ENCODE assay signal across 8 mouse cellular contexts in the genomic region with DNA sequence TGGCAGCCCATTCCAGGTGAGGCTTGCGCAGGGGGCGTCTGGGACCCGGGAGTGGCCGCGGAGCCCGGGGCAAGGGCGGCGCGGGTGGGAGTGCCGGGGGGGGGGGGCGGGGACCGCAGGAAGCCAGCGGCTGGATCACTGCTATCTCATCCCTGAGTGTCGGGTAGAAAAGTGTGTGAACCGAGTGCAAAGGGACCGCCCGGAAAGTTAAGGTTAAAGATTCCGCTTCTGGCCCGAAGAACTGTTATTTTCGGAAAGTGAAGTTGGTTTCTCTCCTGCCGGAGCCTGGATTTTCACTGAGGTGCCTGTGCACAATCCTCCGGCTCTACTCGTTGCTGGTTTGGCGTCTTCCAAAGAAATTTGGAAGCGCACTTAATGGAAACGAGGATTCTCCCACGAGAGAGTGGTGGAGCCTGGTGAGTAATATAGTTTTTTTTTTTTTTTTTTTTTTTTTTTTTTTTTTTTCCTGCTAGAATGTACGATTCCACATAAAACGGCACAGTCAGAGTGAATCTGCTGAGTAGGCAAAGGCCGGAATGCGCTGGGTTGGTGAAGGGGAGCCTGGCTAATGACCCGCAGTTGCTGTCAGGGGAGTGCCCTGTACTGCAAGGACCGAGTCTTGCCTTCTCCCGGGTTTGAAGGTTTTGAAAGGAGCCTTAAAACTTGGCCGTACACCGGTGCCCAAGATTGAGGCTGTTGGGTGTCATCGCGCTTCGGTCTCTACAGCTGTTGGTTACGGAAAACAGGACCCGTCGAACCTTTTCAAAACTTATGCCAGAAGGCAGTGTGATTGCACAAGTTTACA.
DNase-seq lines count a peak whose midpoint lies in the region; ATAC-seq and TF ChIP-seq lines count a peak whose summit lies in the region.

No protein-coding gene starts in this region.

- 0 out of 2 replicates have a peak, but pooled peaks cover 3% of the 10 kb centered on the region for H3K27me3 ChIP-seq in ES-Bruce4 (ENCODE audit: control insufficient read depth, insufficient read depth, low read length, poor library complexity, severe bottlenecking)
- H3K27me3 ChIP-seq in forebrain, embryonic 12.5 days = peaks cover 37% of the 10 kb centered on the region
- peaks cover 14% of the 10 kb centered on the region; the same call in 1 of the 2 replicates for H3K27me3 ChIP-seq in limb, embryonic 12.5 days
- H3K27me3 ChIP-seq in midbrain, embryonic 10.5 days (ENCODE audit: low read depth, poor library complexity, severe bottlenecking) = peaks cover 56% of the 10 kb centered on the region
- H3K27me3 ChIP-seq in splenic B cell, adult 2 months (ENCODE audit: control insufficient read depth, insufficient read depth, low read length, poor library complexity, severe bottlenecking) = no peaks in the 10 kb centered on the region

- 3% methylated on average over 34 of the region's 42 CpGs for WGBS in forebrain, embryonic 12.5 days
- WGBS in limb, embryonic 12.5 days = 4% methylated on average over 35 of the region's 42 CpGs
- 4% methylated on average over 41 of the region's 42 CpGs for whole genome bisulfite sequencing in midbrain, embryonic 10.5 days

- peak overlapping the region; percentile 75 for H3K4me2 ChIP-seq in forebrain, embryonic 12.5 days
- H3K4me2 ChIP-seq in limb, embryonic 12.5 days = peak overlapping the region; percentile 79

- no peaks in the 10 kb centered on the region for H3K36me3 ChIP-seq in ES-Bruce4 (ENCODE audit: control insufficient read depth, insufficient read depth, low read length, poor library complexity, severe bottlenecking)
- H3K36me3 ChIP-seq in forebrain, embryonic 12.5 days (replicated peaks) = no peaks in the 10 kb centered on the region
- H3K36me3 ChIP-seq in limb, embryonic 12.5 days = no peaks in the 10 kb centered on the region
- H3K36me3 ChIP-seq in midbrain, embryonic 10.5 days = peaks cover 3% of the 10 kb centered on the region; the same call in 1 of the 2 replicates
- no peaks in the 10 kb centered on the region for H3K36me3 ChIP-seq in splenic B cell, adult 2 months (ENCODE audit: control insufficient read depth, insufficient read depth, low read length, poor library complexity, severe bottlenecking)

- no peak for TF ChIP-seq POLR2A in ES-Bruce4 (IDR thresholded peaks at IDR 0.05; ENCODE audit: insufficient read depth, low read length)

- peak; percentile 52 for DNase-seq in adrenal gland, adult 8-10 months
- DNase-seq in heart, postnatal 4 days = peak; percentile 60
- DNase-seq in midbrain, embryonic 10.5 days (ENCODE audit: low spot score) = peak; percentile 60
- peak; percentile 53 for DNase-seq in splenic B cell, adult 2 months (ENCODE audit: low read depth, low spot score)
- DNase-seq in layer of hippocampus, adult 9-10 months (ENCODE audit: low spot score) = no peak

- no peak for TF ChIP-seq EP300 in ES-Bruce4 (IDR thresholded peaks at IDR 0.05; ENCODE audit: insufficient read depth, low read depth, low read length)

- TF ChIP-seq CTCF in ES-Bruce4 (IDR thresholded peaks at IDR 0.05; ENCODE audit: low read depth, low read length) = no peak

- no peak overlapping the region for H3K27ac ChIP-seq in ES-Bruce4 (ENCODE audit: insufficient read depth, low read length)
- H3K27ac ChIP-seq in forebrain, embryonic 12.5 days = peak overlapping the region; percentile 87
- peak overlapping the region; percentile 91 for H3K27ac ChIP-seq in limb, embryonic 12.5 days
- H3K27ac ChIP-seq in midbrain, embryonic 10.5 days (replicated peaks) = peak overlapping the region; percentile 97

- H3K4me3 ChIP-seq in ES-Bruce4 (ENCODE audit: low read depth, low read length) = peak overlapping the region; percentile 74
- H3K4me3 ChIP-seq in forebrain, embryonic 12.5 days (replicated peaks) = peak overlapping the region; percentile 75
- peak overlapping the region; percentile 72 for H3K4me3 ChIP-seq in limb, embryonic 12.5 days (replicated peaks)
- peak overlapping the region; percentile 81 for H3K4me3 ChIP-seq in midbrain, embryonic 10.5 days

- H3K9ac ChIP-seq in ES-Bruce4 (ENCODE audit: low read depth, poor library complexity, severe bottlenecking) = peak overlapping the region; percentile 73
- peak overlapping the region; percentile 84 for H3K9ac ChIP-seq in forebrain, embryonic 12.5 days
- H3K9ac ChIP-seq in limb, embryonic 12.5 days (replicated peaks) = peak overlapping the region; percentile 79

- ATAC-seq in forebrain, embryonic 12.5 days (ENCODE audit: low FRiP score) = no peak; the same call in 1 of the 2 replicates
- no peak; the same call in 1 of the 2 replicates for ATAC-seq in limb, embryonic 12.5 days (ENCODE audit: insufficient number of reproducible peaks, insufficient read depth, low FRiP score, low TSS enrichment, low read depth)

- H3K9me3 ChIP-seq in ES-Bruce4 (replicated peaks; ENCODE audit: control insufficient read depth, insufficient read depth, low read length, poor library complexity, severe bottlenecking) = no peaks in the 10 kb centered on the region
- no peaks in the 10 kb centered on the region for H3K9me3 ChIP-seq in forebrain, embryonic 12.5 days
- no peaks in the 10 kb centered on the region for H3K9me3 ChIP-seq in limb, embryonic 12.5 days
- H3K9me3 ChIP-seq in midbrain, embryonic 10.5 days (replicated peaks) = peaks cover 4% of the 10 kb centered on the region; the same call in 1 of the 2 replicates

- peaks cover 1% of the 10 kb centered on the region for H3K4me1 ChIP-seq in ES-Bruce4 (ENCODE audit: control insufficient read depth, insufficient read depth, low read length)
- peaks cover 14% of the 10 kb centered on the region for H3K4me1 ChIP-seq in forebrain, embryonic 12.5 days
- H3K4me1 ChIP-seq in limb, embryonic 12.5 days (replicated peaks) = peaks cover 33% of the 10 kb centered on the region
- H3K4me1 ChIP-seq in midbrain, embryonic 10.5 days = peaks cover 44% of the 10 kb centered on the region
